Mouse (Mus musculus) CD4-positive, CD25-positive, alpha-beta regulatory T cell, adult 4 months (primary cell): ENCODE measurements around the gene Orm2. TPM values are rescaled to one million over a fixed set of nuclear protein-coding genes. Genes with fewer than 3 reads are reported as not detected.
"Not testable (repeated sequence)": the region's sequence is repeated elsewhere in the genome, so short reads cannot be mapped to it uniquely, and the experiment has no call there.

Experiments
- ATAC-seq: one replicate; pipeline ENCODE4 v1.8.0; 2017
- polyA plus RNA-seq, 2 experiments: library from polyadenylated mRNA; unstranded; fragments of 100-300 nt; shearing (Covaris generic); gene quantifications; one replicate each; pipeline ENCODE4 v1.2.1; 2017

Orm2 gene
- polyA plus RNA-seq: under 1 TPM in 1 of 2 experiments, not detected in 1; 0.43 TPM

DNA sequence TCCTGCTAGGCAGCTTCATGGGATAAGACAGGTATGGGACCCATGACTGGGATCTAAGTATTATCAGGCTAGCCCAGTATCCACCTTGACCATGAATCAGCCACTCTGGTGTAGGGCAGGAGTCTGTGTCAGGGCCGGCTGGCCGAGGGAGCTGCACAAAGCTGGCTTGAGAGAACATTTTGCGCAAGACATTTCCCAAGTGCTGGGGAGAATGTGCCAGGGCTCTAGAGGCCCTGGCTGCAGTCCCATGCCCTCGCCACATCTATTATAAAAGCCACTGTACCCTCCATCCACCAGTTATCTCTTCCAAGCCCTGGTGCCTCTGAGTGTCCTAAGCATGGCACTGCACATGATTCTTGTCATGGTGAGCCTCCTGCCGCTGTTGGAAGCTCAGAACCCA is at the start of gene Orm2:
TSS of gene Orm2 (plus strand) at position 300 of the 400 bp plus-strand sequence.
- no peak for ATAC-seq

GRCm38 (mm10) chr4:63314063-63314462 is 48.2 kb upstream of the Orm2 start:
- ATAC-seq: no peak

DNA sequence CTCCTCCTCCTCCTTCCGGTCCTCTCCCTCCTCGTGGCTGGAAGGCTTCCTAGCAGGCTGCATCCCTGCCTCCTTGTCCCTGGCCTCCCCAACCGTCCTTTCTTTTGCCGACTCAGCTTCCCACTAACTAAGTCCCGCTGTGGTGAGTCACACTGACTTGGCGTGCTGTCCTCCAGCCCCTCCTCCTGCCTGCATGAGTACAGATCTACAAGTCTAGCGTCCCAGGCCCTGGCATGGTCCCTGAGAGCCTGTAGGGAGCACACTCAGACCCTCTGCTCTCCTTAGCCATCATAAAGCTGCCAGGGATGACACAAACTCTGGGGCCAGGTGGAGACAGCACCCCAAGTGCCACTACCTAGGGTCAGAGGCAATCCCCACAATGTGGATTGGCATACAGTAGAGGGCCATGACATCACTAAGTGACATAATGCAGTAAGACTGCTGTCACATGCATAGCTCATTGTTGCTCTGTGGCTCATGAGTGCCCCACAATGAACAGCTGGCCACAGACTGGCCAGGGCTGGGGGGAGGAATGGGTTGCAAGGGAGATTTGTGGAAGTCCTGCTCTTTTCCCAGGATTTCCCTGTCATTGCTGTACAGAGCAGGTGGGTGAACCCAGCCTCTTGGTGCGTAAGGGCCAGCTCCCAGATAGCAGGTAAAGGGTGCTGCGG is 46.0 kb upstream of the Orm2 start:
- ATAC-seq: no peak

DNA sequence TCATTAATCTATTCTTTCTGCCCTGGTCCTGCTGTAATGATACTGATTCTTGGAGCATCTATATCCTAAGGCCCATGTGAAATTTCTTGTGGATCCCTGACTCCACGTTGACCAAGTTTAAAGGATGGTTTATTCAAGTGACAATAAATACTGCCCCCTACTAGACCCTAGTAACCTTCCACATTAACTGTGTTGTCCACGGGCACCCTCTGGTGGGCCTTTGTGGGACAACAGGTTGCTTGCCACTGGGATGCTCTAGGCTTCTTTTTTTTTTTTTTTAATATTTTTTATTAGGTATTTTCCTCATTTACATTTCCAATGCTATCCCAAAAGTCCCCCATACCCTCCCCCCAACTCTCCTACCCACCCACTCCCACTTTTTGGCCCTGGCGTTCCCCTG is 42.7 kb upstream of the Orm2 start:
- not testable (repeated sequence) for ATAC-seq

- ATAC-seq: no peak
These were observed 38.9 kb upstream of the Orm2 start for GRCm38 (mm10) chr4:63323275-63323815.

DNA sequence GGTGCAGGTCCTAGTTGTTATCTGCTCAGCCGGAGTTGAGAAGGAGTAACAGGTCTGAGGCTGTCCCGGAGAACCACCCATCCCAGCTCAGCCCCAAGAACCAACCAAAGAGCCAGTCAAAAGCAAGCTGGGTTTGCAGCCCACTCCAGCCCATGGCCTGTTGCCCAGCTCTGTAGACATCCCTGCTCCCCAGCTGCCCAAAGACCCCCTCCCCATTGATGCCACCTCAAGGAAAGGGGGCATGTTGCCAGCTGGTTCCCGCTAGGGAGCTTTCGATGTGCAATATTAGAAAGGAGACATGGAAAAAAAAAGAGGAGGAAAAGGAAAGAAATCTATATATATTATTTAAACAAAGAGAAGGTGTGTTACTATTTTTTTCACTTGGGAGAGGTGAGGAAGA is 28.8 kb upstream of the Orm2 start:
- no peak for ATAC-seq

DNA sequence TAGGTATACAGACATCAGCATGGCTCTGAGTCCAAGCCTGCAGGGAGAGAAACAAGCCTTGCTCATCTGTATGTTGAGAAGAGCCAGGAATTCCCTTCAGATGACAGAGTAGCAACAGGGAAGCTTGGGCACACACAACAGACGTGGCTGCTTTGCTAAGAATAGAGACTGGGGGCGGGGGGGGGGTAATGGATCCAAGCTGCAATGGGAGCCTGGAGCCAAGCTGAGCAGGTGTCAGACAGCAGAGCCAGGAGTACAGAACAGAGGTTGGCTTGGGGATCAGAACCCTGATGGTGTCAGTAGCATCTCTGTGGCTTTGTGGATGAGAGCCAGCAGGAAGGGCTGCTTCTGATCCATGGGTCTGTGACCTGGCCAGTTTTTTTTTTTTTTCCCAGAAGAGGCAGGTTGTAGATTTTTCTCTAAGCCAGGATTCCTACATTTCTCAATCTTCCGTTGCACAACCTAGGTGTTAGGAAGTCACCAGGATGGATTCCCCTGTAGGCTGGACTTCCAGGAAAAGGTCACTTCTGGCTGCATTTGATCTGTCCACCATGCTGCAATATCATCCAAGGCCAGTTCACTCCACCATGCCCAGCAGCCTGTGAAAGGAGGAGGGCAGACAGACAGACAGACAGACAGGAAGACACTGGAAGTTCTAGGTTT is 23.7 kb upstream of the Orm2 start:
- no peak for ATAC-seq

GRCm38 (mm10) chr4:63342491-63342890 is 19.8 kb upstream of the Orm2 start:
- ATAC-seq: no peak

DNA sequence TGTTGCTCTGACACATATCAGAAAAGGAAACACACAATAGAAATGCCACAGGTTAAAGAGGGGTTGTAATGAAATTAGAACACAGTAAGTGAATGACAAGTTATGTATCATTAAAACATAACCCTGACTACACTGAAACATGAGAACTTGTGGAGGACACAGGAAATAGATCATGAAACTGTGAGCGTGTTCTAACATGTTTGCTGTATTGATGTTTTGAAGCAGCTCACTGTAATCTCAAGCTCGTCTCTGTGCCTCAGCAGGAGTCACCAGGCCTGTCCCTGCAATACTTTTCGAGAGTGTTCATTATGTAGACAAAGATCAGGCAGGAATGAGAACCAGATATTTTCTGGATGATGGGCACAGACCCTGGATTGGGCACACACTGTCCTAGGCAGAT is 18.6 kb upstream of the Orm2 start:
- ATAC-seq: no peak

DNA sequence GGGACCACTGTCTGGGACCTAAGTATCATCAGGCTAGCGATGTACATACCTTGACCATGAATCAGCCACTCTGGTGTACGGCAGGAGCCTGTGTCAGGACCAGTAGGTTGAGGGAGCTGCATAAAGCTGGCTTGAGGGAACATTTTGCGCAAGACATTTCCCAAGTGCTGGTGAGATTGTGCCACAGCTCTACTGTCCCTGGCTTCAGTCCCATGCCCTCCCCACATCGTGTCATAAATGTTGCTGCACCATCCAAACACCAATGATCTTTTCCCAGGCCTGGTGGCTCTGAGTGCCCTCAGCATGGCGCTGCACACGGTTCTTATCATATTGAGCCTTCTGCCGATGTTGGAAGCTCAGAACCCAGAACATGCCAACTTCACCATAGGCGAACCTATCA is 18.0 kb upstream of the Orm2 start, which contains the start of gene Orm1:
TSS of gene Orm1 (plus strand) at position 266 of the 400 bp plus-strand sequence.
- ATAC-seq: no peak

DNA sequence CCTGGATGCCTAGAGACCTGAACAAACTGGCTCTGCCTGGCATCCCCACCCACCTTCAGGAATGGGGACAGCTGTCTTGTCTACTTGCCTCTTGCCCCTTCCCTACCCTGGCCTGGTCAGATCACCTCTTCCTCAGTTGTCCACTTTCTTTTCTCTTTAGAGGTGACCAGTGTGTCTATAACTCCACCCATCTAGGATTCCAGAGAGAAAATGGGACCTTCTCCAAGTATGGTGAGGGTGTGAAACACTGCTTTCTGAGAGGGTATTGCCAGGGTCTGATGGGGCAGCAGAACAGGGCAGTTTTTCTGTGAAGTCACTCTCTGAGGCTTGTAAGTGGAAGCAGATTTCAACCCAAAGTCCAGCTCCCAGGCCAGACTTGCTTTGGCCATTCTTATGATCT is 17.0 kb upstream of the Orm2 start:
- ATAC-seq: no peak

DNA sequence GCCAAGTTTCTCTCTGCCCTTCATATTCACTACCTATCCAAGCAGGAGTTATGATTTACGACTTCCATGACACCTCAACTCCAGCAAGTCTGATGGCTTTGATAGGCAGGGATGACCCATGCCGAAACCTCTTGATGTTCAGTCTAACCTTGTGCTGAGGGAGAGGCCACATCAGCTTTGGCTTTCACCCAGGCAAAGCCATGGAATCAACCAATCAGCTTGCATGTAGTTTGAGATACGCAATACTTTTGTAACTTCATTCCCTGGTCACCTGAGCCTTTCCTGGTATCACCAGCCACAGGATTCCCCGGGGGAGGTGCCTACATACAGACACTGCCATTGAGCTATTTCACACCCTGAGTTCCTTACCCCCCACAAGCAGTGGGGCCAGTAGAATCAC is 15.6 kb upstream of the Orm2 start:
- ATAC-seq: no peak

DNA sequence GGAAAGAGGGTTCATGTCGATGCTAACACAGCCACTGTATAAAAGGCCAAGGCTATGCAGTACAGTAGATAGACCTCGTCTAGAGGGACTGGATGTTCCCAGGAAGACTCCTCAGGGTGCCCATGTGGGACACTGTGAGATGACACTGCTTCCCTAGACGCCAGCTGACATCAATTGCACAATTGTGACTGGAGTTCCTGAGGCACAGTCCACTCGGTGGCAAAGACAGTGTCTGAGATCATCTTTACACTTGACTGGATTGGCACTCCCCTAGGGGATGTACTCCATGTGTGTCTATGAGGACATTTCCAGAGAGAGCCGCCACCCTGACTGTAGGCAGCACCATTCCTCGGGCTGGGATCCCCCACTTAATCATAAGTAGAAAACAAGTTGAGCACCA is 13.7 kb upstream of the Orm2 start:
- no peak for ATAC-seq

DNA sequence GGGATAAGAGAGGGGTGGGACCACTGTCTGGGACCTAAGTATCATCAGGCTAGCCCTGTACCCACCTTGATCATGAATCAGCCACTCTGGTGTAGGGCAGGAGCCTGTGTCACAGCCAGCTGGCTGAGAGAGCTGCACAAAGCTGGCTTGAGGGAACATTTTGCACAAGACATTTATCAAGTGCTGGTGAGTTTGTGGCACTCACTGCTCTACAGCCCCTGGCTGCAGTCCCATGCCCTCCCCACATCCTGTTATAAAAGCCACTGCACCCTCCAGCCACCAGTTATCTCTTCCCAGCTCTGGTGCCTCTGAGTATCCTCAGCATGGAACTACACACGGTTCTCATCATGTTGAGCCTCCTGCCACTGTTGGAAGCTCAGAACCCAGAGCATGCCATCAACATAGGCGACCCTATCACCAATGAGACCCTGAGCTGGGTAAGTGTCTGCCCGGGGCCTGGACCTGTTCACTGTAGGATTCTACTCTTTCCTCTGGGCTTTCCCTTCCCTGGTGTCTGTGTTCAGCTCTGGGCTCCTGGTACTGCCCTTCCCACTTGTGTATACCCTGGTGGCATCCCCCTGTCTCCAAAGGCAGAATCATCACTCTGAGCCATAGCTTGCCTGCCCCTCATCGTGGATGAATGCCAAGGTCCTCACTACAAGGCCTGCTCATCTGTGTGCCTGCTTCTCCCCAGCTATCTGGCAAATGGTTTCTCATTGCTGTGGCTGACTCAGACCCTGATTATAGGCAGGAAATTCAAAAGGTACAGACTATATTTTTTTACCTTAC is 6.2 kb upstream of the Orm2 start, which contains the start of gene Orm3:
TSS of gene Orm3 (plus strand) at position 286 of the 789 bp plus-strand sequence.
- peak; percentile 23 for ATAC-seq

- ATAC-seq: no peak
These were observed 5.2 kb upstream of the Orm2 start for GRCm38 (mm10) chr4:63356981-63357570.

- ATAC-seq: no peak
These were observed 2.4 kb upstream of the Orm2 start for GRCm38 (mm10) chr4:63359861-63360260.

GRCm38 (mm10) chr4:63368577-63368976 is 6.3 kb downstream of the Orm2 start:
- peak; percentile 70 for ATAC-seq

GRCm38 (mm10) chr4:63370897-63371296 is 8.6 kb downstream of the Orm2 start:
- no peak for ATAC-seq

DNA sequence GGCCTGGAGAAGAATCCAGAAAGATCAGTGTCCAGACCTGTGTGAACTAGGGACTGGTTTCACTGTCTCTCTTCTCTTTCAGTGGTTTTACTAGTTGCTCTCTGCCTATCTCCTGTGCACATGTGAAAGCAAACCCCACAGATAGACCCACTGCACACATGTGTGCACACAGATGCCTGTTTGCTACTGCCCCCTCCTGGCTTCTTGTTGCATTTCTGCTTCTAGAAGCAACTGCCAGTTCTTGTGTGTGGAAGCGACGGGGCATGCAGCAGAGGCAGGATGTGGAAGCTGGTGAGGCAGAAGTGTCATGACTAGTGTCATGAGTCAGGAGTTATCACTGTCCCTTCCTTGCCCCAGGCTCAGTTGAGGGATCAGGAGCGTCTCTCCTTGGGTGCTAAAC is 9.6 kb downstream of the Orm2 start:
- peak; percentile 65 for ATAC-seq

GRCm38 (mm10) chr4:63373404-63373803 is 11.2 kb downstream of the Orm2 start:
- no peak for ATAC-seq

- ATAC-seq: no peak
These were observed 12.1 kb downstream of the Orm2 start for GRCm38 (mm10) chr4:63374331-63374730.

- no peak for ATAC-seq
These were observed 13.1 kb downstream of the Orm2 start for GRCm38 (mm10) chr4:63375367-63375766.

- no peak for ATAC-seq
These were observed 15.2 kb downstream of the Orm2 start for GRCm38 (mm10) chr4:63377483-63377882.
